Mouse (Mus musculus): ENCODE results near the gene Akap1. TPM values are rescaled to one million over a fixed set of nuclear protein-coding genes. Genes with fewer than 3 reads are reported as not detected.

Gene Akap1
- polyA plus RNA-seq, 2 experiments, result 5.8 to 9.1 TPM

DNA sequence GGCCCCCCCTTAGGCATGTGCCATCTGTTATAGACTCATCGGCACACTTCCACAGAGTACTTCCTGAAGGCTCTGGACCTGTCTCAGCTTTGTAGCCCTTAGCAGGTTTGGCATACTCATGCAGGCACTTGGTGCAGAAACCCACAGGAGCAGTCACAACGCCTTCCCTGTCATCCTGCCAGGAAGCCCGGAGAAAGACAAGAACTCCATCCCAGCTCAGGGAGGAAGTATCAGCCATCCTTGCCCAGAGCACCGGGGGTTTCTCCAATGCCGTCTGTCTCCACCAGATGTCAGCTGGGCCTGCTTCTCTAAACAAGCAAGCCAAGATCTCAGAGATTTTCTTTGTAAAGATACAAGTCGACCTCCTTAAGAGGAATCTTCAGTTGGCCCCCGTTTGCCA, 38.5 kb downstream of the Akap1 start:
- Histone ChIP-seq H3K27ac (no peak overlapping the region), H3K4me1 (replicated peaks; ENCODE audit: control insufficient read depth in 2 of 2, insufficient read depth in 2 of 2, low read length in 1 of 2) (no peaks in the 10 kb centered on the region), H3K4me3 (ENCODE audit: insufficient read depth in 1 of 2, low read depth in 2 of 2, low read length in 2 of 2) (no peak overlapping the region), H3K9me3 (ENCODE audit: control insufficient read depth, low read length) (no peaks in the 10 kb centered on the region), H3K4me2 (ENCODE audit: low read depth) (no peak overlapping the region), H3K27me3 (ENCODE audit: control insufficient read depth, insufficient read depth, low read length) (peaks cover 13% of the 10 kb centered on the region), H3K9ac (replicated peaks) (no peak overlapping the region), H3K36me3 (replicated peaks; ENCODE audit: control insufficient read depth, insufficient read depth, low read depth) (no peaks in the 10 kb centered on the region)
- no peak for TF ChIP-seq EP300 (IDR thresholded peaks at IDR 0.05; ENCODE audit: low read depth)
- 0 out of 2 replicates have a peak, but pooled peaks have one; percentile 2 for TF ChIP-seq CTCF (IDR thresholded peaks at IDR 0.05; ENCODE audit: low read depth)
- no peak for DNase-seq (ENCODE audit: low read depth in 3 of 3, low spot score in 3 of 3)
- 31% methylated on average over 7 of the region's 7 CpGs for WGBS (ENCODE audit: insufficient replicate concordance)
- no peak for ATAC-seq (ENCODE audit: insufficient read depth)

DNA sequence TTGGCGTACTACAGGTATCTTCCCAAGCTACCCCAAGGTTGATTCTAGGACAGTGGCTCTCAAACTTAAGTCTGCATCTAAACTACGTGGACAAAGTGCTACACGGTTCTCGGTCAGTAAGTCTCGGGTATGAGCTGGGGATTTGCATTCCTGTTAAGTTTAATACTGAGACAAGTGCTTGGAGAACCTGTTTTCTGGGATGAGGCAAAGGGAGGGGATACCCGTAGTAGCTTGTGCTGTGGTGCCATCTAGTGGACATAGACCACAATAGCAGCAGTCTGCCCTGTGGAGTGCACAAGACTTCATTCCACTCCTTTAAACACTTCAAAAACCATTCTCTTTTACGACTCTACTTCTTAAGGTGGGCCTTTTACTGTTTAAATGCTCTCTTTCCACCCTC, 41.4 kb downstream of the Akap1 start:
- WGBS (ENCODE audit: insufficient replicate concordance), result 6% methylated on average over 7 of the region's 7 CpGs
- no peak overlapping the region for H3K9ac ChIP-seq (replicated peaks)
- no peaks in the 10 kb centered on the region for H3K4me1 ChIP-seq (replicated peaks; ENCODE audit: control insufficient read depth in 2 of 2, insufficient read depth in 2 of 2, low read length in 1 of 2)
- no peaks in the 10 kb centered on the region for H3K36me3 ChIP-seq (replicated peaks; ENCODE audit: control insufficient read depth, insufficient read depth, low read depth)
- H3K27ac ChIP-seq, result no peak overlapping the region
- DNase-seq (ENCODE audit: low read depth in 3 of 3, low spot score in 3 of 3) (peak; percentile 26 to 41 (median 40)), ATAC-seq (ENCODE audit: insufficient read depth) (no peak)
- H3K4me2 ChIP-seq (ENCODE audit: low read depth), result no peak overlapping the region
- TF ChIP-seq EP300 (IDR thresholded peaks at IDR 0.05; ENCODE audit: low read depth) (no peak), CTCF (IDR thresholded peaks at IDR 0.05; ENCODE audit: low read depth) (peak; percentile 87)
- H3K4me3 ChIP-seq (ENCODE audit: insufficient read depth in 1 of 2, low read depth in 2 of 2, low read length in 2 of 2), result no peak overlapping the region
- H3K27me3 ChIP-seq (ENCODE audit: control insufficient read depth, insufficient read depth, low read length), result peaks cover 13% of the 10 kb centered on the region
- H3K9me3 ChIP-seq (ENCODE audit: control insufficient read depth, low read length), result no peaks in the 10 kb centered on the region

DNA sequence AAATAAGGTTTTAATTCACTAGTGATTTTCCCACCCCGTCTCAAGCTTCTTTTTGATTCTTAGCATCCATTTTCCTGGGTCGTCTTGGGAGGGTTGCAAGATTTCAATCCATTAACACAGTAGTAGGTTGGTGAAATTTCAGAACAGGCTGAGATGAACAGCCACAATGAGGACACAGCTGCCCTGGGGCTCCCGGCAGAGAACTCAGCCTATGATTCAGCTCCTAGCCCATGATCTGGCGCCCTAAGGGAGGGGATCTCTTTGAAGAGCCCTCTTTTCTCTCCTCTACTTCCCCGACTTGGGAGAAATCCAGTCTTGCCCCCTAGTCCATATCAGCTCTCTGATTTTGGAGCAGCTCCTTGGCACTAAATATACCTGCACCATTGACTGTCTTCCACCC, 41.9 kb downstream of the Akap1 start:
- Histone ChIP-seq H3K4me3 (ENCODE audit: insufficient read depth in 1 of 2, low read depth in 2 of 2, low read length in 2 of 2) (no peak overlapping the region), H3K27me3 (ENCODE audit: control insufficient read depth, insufficient read depth, low read length) (peaks cover 13% of the 10 kb centered on the region), H3K4me1 (replicated peaks; ENCODE audit: control insufficient read depth in 2 of 2, insufficient read depth in 2 of 2, low read length in 1 of 2) (no peaks in the 10 kb centered on the region), H3K4me2 (ENCODE audit: low read depth) (no peak overlapping the region), H3K9ac (replicated peaks) (no peak overlapping the region), H3K27ac (no peak overlapping the region), H3K9me3 (ENCODE audit: control insufficient read depth, low read length) (no peaks in the 10 kb centered on the region), H3K36me3 (replicated peaks; ENCODE audit: control insufficient read depth, insufficient read depth, low read depth) (no peaks in the 10 kb centered on the region)
- ATAC-seq (ENCODE audit: insufficient read depth), result no peak
- DNase-seq (ENCODE audit: low read depth in 3 of 3, low spot score in 3 of 3), result no peak
- TF ChIP-seq EP300 (IDR thresholded peaks at IDR 0.05; ENCODE audit: low read depth) (no peak), CTCF (IDR thresholded peaks at IDR 0.05; ENCODE audit: low read depth) (no peak)
- WGBS (ENCODE audit: insufficient replicate concordance), result 20% methylated on average over 5 of the region's 5 CpGs

DNA sequence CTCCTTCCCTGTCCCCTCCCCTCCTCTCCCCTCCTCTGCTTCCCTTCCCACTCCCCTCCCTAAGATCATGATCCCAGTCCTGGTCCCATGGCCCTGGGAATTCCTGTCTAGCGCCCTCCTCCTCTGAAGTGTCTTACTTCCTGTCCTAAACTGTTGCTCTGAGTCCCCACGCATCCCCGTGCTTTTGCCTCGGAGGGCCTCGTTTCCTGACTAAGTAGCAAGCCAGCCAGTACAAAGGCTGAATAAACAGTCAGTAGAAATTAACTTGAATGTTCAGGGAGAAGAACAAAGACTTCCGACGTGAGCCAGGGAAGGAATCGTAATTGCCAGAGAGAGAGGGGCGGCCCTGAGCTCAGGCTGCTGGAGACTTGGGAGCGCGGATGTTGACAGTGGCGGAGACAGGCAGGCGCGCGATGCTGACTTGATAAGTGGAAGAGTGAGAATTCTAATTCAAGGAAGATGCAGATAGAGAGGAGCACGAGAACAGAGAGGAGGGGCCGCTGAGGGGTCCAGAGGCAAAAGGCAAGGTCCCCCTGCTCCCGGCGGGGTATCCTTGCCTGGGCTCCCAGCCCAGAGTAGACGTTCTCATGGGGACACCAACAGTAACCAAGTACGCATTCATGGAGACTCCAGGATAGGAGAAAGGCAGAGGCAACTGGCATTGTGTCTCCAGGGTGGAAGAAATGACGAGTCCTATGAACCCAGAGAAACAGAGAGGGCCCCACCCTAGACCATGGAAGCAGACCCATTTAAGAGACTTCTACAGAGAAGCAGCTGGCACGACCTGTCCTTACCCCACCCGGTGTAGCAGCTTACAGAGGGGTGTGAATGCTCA, 43.4 kb downstream of the Akap1 start:
- Histone ChIP-seq H3K9me3 (ENCODE audit: control insufficient read depth, low read length) (no peaks in the 10 kb centered on the region), H3K27ac (no peak overlapping the region), H3K4me2 (ENCODE audit: low read depth) (no peak overlapping the region), H3K36me3 (replicated peaks; ENCODE audit: control insufficient read depth, insufficient read depth, low read depth) (no peaks in the 10 kb centered on the region), H3K4me3 (ENCODE audit: insufficient read depth in 1 of 2, low read depth in 2 of 2, low read length in 2 of 2) (no peak overlapping the region), H3K27me3 (ENCODE audit: control insufficient read depth, insufficient read depth, low read length) (peaks cover 13% of the 10 kb centered on the region), H3K9ac (replicated peaks) (no peak overlapping the region), H3K4me1 (replicated peaks; ENCODE audit: control insufficient read depth in 2 of 2, insufficient read depth in 2 of 2, low read length in 1 of 2) (no peaks in the 10 kb centered on the region)
- no peak for ATAC-seq (ENCODE audit: insufficient read depth)
- TF ChIP-seq CTCF (IDR thresholded peaks at IDR 0.05; ENCODE audit: low read depth), result no peak
- no peak for TF ChIP-seq EP300 (IDR thresholded peaks at IDR 0.05; ENCODE audit: low read depth)
- 15% methylated on average over 24 of the region's 24 CpGs for WGBS (ENCODE audit: insufficient replicate concordance)
- no peak for DNase-seq (ENCODE audit: low read depth in 3 of 3, low spot score in 3 of 3)

DNA sequence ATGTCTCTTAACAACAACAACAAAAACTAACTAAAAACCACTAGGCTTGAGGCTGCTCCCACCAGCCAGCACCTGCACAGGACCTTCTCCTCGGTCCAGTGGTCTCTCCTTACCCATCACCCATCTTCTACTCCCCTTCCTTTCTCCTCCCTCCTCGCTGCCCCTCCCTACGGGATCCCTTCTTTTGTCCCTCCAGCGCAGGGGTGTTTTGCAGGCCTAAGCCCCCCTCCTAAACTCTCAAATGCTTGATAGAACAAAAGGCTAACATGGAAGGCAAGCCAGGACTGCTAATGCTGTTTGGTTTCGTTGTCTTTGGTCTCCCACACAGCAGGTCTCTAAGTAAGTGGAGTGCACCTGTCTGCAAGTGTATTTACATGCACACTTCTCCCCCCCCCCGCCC, 44.1 kb downstream of the Akap1 start:
- TF ChIP-seq EP300 (IDR thresholded peaks at IDR 0.05; ENCODE audit: low read depth) (no peak), CTCF (IDR thresholded peaks at IDR 0.05; ENCODE audit: low read depth) (no peak)
- Histone ChIP-seq H3K27me3 (ENCODE audit: control insufficient read depth, insufficient read depth, low read length) (peaks cover 13% of the 10 kb centered on the region), H3K36me3 (replicated peaks; ENCODE audit: control insufficient read depth, insufficient read depth, low read depth) (no peaks in the 10 kb centered on the region), H3K9me3 (ENCODE audit: control insufficient read depth, low read length) (no peaks in the 10 kb centered on the region), H3K27ac (no peak overlapping the region), H3K9ac (replicated peaks) (no peak overlapping the region), H3K4me2 (ENCODE audit: low read depth) (no peak overlapping the region), H3K4me1 (replicated peaks; ENCODE audit: control insufficient read depth in 2 of 2, insufficient read depth in 2 of 2, low read length in 1 of 2) (no peaks in the 10 kb centered on the region), H3K4me3 (ENCODE audit: insufficient read depth in 1 of 2, low read depth in 2 of 2, low read length in 2 of 2) (no peak overlapping the region)
- DNase-seq (ENCODE audit: low read depth in 3 of 3, low spot score in 3 of 3), result no peak
- 39% methylated on average over 6 of the region's 6 CpGs for WGBS (ENCODE audit: insufficient replicate concordance)
- ATAC-seq (ENCODE audit: insufficient read depth), result no peak

Data from liver, embryonic 14.5 days (tissue).